Mouse (Mus musculus) frontal cortex, postnatal 10 days (tissue): ENCODE measurements around the gene Mylk4.

Experiments used
- DNase-seq, 2 experiments: peaks; one replicate each; pipeline ENCODE4 v3.0.0; 2022; ENCODE audit warnings: low spot score in 2 of 2, mixed read lengths in 1 of 2

Gene Mylk4

DNA sequence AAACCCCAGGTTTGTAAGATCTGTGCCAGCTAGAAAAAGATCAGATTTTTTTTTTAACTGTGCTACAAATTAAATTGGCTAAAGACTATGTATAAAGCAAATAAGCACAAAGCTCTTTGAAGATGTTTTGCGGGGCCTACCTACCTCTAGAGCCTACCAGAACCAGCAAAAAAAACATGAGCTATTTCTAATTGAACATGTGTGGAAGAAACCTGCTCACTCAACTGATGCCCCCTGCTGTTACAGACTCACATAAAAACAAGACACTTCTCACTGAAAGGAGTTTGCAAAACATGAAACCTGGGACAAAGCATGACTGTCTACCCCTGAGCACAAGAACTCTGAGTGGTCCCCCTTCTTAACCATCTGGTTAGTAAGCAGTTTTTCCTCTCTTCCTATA is 13.3 kb upstream of the Mylk4 start:
- no peak for DNase-seq

DNA sequence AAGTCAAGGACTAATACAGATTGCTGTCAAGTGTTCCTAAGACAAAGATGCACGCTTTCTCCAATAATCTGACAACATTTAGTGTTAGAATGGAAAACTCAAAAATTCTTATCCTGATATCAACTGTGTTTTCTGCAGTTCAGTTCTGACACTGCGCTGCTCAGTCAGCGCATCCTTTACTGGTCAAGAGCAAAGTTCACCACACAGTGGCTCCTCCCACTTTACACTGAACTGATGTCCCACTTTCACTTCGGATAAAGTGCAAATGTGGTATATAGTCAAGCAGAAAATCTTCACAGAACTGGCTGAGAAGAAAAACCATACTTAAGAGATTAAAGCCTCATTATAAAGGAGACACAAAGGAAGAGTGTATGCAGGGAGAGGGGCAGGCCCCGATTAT is 11.4 kb upstream of the Mylk4 start:
- no peak for DNase-seq

DNA sequence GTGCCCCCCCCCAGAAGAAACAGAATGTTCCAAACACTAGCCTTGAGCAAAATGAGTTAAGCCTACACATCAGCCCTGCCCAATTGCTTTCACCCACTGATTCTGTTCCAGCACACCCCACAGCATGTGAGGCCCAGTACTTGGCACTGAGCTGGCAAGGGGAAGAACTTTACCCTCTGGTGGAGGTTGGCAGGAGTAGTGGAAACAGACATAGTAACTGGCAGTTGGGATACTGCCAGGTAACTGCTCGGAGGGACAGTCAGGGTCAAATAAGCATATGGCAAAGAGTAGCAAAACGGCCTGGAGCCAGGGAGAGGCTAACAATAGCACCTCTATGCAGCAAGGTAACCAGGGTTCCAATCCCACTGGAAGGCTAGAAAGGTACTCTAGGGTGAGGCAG is 10.9 kb upstream of the Mylk4 start:
- no peak for DNase-seq

DNA sequence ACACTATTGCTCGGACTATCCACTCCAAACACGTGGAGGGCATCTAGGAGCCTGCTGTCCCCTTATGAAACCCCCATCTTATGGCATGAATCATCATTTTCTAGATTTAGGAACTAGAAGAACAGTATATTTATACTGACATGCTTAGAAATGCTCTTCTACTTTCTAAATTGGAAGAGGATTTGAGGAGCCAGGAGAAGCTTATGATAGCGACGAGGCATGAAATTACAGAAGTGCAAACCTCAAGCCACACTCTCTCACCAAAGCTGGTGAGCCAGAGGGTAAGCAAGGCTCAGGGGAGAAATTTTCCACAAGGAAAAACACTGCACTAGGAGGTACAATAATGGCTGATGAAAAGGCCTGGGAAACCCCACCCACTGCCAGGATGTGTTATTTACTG is 6.0 kb upstream of the Mylk4 start:
- DNase-seq: no peak

DNA sequence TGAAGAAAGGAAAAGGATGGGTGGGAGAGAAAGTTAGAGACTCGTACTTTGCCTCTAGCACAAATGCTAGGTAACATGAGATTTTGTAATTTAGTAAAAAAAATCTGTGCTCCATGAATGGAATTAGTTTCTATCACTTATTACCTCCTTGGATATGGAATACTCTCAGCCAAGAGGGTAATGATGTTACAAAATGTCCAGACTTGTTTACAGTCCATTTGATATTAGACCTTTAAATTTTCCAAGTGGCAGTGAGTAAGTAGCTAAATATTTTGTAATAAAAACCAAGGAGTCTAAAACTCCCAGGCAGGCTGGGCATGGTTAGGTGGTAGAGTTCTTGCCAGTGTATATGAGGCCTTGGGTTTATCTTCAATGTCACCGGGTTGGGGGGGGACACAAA is 3.8 kb upstream of the Mylk4 start:
- DNase-seq: no peak

DNA sequence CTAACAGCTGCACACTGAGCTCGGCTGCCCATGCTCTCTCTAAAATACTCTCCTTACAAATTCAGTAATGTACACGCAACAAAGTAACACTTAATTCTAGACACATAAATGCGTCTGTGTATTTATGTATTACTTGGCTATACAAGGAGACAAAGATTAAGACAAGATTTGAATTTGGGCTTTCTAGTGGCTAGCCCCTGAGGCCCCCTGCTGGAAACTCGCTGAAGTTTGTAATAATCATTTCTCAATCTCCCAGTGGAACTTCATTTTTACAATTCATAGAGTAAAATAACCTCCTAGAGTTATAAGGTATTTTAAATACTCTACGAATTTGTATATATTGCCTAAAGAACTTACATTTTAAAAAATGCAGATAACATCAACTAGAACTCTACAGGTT is 699 bp downstream of the Mylk4 start:
- no peak for DNase-seq

DNA sequence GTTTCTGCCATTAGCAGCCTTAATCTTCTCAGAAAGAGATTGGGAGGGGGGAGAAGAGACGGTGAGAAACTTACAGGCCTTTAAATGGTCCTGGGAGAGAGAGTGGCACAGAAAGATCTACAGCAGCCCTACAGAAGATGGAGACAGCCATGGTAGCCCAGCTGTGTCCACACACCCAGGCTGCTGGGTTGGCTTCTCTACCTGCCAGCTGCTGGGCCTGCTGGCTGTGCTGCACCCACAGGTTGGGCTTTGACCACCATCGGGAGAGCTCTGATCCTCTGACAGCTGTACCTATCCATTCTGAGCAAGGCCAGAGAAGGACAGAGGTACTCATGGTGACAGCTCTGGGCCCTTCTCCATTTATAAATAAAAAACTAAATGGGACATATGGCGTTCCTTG is 4.9 kb downstream of the Mylk4 start:
- no peak for DNase-seq

DNA sequence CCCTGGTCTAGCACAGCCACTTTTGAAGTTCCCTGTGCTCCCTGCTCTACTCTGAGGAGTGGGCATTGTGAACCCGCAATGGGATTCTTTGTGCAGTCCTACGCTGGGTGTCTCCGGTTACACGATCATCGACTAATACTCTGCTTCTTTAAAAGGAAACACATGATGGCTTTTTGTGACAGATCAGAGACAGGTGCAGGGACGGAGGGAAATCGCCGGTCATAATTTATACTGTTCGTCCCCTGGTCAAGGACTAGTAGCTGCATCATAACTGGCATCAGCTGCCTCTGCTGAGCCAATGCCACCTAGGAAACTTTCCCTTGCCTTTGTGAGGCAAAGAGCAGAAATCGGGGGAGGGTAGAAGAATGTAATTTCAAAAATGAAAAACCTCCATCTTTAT is 7.4 kb downstream of the Mylk4 start:
- DNase-seq: no peak

DNA sequence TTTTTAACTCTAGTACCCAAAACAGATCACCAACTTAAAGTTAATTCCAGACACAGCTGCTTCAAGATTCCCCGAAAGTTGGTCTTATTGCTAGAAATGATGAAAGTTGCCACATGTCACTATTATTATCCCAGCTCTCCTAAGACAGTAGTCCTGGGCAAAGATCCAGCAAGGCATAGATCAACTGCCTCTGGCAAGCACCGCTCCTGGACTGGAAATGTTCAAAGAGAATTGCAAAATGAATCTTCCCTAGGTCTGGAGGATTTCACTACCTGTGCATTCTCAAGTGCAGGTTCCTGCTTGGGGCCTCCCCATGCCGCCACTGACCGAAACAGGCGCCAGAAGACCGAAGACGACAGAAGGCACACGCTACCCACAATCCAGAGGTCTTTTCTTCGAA is 7.9 kb downstream of the Mylk4 start:
- no peak for DNase-seq

DNA sequence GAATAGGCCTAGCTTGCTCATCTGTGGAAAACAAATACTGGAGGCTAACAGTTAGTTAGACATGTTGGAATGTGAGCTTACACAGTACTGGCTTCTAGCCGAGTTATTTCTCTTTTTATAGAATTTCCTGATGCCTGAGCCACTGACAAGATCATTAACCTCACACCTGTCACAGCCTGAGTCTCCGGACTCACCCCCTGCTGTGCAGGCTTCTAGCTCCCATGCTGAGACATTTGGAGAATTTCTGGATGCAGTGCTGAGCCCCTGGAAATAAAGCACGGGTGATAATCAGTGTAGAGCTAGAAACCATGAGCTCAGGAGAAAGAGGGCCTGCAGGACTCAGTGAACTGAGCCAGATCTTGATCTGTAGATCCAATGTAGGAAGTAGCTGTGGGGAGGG is 13.8 kb downstream of the Mylk4 start:
- DNase-seq: no peak

DNA sequence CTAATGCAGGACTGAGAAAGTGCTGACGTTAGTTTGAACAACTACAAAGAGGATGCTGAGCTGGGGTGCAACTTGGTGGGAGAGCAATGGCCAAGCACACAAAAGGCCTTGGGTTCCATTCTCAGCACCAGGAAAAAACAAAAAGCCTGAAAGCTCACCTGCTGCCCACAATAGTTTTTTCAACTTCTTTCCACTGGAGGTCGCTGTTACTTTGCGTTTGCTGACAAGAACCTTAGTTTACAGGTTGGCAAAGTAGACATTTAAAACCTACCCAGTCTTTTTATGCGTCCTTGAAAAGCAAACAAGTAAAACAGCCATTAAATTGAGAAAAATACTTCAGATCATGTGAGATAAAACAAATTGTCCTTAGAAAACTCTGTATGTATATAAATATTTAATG is 15.7 kb downstream of the Mylk4 start:
- DNase-seq: no peak

DNA sequence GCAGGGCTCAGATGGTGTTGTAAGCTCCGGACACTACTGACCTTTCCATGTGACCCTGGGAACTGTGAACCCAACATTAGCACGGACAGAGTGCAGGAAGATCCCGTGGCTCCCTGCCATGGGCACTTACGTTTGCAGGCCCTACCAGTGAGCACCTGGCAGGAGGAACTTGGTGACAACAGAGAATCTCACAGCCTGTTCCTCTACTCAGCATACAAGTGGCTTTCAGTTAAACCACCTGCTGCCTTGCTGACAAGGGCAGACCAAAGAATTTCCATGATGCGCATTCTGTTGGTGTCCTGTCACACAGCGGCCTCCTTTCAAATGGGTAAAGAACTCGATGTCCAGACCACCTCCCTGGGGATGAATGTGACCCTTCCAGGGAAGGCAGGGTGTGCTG is 19.3 kb downstream of the Mylk4 start:
- DNase-seq: no peak

DNA sequence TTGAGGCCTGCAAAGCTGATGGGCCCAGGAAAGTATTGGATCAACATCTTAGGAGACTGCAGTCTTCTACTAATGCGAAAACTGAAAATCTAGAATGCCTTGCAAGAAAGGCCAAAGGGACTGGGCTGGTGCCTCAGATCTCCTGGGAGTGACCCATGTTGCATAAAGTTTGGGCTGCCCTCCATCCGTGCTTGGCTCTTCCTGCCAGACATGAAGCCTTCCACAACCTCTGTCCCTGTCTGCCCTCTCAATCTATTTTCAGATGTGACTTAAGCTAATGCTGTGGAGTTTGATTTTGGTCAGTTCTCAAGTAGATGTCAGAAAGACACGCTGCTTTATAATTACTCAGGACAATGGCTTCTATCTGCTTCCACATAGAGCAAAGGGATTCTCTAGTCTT is 20.6 kb downstream of the Mylk4 start:
- DNase-seq: no peak

DNA sequence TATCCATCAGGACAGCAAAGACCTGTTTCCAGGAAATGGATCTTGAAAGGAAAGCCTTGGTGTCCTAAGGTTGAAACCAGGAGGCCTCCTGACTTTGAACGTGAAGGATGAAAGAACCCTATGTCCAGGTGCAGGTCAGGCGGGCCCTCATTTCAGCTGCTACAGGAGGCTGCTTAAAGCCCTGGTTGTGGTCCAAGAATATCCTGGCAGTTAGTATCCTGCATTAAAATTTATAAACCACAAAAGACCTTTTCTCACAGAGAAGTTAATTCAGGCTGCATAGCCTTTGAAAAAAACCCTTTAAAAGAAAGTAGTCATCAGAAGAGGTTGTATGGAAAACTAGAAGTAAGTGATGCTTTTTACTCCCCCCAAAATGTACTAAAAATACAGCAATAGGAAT is 23.0 kb downstream of the Mylk4 start:
- DNase-seq: no peak

DNA sequence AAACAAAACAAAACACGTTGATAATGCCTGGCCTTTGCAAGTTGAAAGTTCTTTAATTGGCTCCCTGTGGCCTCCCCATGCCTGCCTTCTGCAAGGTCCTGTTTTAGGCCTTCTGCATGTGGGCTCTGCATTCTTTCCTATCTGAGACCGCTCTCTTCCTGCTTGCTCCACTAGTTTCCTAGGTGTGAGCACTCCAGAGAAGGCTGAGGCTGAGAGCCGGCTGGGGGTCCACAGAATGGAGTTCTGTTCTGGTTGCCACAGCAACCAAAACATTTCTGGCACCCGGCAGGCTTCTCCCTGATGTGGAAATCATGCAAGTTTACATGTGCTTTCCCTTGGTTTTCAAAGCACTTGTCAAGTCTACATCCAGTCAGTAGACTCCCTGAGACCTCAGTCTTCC is 24.7 kb downstream of the Mylk4 start:
- peak; percentile 10 to 22 for DNase-seq

DNA sequence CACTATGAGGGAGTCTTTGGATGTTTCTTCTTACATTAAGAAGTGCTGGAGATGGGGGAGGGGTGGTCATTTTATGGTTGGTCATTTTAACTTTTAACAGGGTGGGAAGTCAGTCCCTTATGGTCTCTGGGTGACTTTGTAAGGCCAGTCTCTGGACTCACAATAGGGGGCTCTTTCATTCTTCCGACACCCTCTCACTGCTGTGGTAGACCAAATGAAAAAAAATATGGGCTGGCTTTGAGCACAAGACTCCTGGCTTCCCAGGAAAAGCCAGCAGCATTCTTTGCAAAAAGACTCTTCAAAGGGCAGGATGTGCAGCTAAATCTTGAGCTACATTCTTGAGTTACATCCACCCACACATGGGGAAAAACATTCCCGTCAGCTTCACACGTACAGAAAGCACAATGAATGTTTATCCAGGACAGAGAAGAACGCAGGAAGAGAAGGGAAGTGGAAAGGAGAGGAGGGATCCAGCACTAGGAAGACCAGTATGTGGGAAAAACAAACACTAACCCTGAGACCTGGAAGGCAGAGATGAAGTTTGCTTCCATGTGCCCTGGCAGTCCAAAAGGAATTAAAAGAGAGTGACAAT is 31.6 kb downstream of the Mylk4 start:
- no peak for DNase-seq

DNA sequence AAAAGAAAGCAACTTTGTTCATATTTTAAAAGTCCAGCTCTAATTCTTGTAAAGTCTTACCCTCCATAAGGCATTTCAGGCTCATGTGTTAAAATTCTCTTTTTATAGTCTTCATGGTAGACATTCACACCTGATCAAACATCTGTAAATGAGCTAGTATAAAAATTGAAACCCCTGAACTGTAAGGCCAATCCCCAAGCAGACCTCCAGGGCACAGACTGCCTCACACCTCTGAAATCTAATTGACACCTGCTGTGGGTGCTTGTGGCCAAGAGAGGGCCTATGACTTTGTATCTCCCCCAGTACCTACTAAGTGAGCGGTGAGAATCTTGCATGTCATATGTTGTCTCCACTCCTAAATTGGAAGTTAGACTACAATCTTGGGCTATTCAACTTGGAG is 33.2 kb downstream of the Mylk4 start:
- DNase-seq: no peak

DNA sequence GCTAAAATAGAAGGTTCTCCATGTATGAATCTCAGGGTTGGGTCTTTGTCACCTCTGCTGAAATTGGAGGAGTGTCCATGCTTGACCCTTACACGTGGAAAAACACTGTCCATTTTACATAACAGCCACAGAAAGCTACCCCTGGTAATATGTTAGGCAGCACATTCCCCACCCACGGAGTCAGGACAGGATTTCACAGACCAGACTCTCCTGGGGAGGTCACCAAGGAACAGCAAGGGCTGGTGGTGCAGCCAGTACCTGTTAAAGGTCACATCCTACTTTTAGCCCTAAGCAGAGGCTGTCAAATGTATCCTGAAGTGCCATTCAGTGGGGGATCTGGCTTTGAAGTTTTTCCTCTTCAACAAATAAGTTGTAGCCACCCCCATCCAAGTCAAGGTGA is 35.3 kb downstream of the Mylk4 start:
- no peak for DNase-seq

DNA sequence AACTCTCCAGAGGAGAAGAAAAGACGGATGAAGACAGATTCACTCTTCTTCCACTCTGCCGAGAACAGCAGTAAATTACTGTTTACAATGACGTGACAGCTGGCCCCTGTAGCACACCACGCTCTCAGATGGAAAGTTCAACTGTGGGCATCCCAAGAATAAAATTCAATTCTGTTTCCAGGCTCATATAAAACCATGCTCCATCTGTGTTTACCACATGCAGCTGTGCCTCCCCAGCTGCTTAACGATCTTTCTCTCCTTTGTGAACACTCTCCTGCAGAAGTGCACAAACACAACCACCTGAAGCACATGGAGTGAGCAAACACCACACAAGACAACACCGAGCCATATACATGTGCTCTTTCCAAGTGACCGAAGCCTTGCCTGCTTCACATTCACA is 42.6 kb downstream of the Mylk4 start:
- no peak for DNase-seq

DNA sequence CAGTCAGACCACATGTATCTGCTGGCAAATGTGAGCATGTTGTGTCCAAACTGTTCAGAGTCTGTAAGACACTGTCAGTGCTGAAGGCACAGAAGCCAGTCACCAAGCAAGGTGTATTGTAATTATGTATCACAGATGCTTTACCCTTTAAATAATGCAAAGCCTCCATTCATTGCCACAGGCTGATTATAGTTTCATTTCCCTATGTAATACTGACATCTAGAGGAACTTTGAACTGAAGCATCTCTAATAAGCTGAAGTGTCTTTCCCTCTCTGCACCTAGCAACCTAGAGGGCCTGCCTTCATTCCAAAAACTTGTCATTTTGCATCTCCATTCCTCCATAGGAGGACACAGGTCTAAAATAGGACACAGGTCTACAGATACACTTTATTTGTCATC is 52.5 kb downstream of the Mylk4 start:
- DNase-seq: no peak

DNA sequence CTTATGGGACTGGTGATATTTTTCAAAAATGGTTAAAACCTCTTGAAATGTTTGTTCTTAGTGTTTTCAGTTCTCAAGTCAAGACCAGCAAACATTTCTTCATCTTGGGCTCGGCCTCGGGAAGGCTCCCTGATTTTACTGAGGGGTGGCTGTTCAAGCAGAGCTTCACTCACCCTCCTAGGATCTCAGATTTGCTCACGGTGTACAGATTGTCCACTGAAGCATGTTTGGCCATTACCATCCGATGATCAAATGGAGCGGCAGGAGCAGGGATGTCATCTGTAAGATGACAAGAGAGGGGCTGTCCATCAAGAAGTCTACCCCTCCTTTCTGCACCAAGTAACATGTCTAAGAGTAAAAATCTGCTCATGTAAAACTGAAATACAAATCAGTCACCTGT is 59.1 kb downstream of the Mylk4 start:
- DNase-seq: no peak

DNA sequence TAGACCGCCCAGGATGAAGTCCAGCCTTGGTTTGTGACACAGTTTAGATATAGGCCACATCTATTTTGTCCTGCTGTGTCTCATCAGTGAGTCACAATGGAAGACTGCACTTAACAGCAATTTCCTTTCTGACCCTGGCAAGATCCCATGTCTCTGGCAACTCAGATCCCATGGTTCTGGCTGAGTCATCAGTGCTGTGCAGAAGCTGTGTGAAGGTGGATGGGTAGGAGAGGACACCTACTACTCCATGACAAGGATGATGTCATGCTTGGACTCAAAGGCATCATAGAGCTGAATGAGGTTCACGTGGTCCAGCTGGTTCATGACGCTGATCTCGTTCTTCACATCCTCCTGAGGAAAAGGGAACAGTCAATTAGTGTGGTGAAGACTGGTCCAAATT is 62.0 kb downstream of the Mylk4 start:
- no peak for DNase-seq

DNA sequence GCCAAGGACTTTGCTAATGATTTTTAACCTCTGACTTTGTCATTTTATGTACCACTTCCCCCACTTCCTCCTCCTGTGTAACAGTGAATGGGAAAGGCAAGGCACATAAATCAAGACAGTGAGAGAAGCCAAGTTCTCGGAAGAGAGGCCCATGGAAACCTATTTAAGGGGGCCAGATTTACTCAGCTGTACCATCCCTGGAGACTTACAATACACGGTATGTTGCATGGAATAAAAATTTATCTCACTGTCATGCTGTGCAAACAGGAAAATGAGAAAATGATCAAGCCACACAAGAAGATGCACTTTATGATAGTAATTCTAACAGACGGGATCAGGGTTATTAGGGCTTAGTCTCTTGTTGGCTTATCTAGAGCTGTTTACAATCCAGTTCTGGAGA is 64.5 kb downstream of the Mylk4 start:
- no peak for DNase-seq

DNA sequence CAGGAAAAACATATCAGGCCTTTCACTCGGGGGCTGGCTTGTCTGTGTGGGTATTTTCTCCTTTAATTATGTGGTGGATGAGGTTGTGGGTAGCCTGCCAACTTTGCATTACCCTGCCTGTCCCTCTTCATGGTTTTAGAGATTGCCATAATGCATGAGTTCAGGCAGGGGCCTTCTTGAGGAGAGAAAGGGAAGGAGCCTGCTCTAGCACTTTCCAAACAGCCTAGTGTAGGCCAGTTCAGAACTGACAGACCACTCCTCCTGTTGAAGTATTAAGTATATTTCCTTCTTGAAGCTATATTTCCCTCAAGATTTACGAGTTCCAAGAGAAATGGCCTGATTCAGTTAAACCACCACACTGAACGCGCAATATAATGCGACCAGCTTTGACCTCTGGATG is 66.0 kb downstream of the Mylk4 start:
- DNase-seq: no peak

DNA sequence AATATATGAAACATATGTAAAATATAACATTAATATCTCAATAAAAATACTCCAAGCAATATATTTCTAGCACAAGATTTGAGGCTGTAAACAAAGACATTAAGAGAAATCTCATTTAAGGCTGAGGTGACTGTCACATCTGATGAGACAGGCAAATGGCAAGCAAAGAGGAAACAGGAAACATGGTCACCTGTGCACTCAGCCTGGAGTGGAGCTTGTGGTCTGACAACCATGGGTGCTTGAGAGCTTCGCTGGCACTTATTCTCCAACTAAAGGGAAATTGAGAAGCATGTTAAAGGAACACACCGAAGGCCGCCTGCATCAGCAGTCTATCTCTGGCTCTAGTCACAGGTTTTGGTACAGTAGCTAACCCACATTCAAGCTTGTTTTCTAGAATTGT is 71.2 kb downstream of the Mylk4 start:
- DNase-seq: no peak
